Mouse (Mus musculus): ENCODE data around the gene Rapgef5.

DNA sequence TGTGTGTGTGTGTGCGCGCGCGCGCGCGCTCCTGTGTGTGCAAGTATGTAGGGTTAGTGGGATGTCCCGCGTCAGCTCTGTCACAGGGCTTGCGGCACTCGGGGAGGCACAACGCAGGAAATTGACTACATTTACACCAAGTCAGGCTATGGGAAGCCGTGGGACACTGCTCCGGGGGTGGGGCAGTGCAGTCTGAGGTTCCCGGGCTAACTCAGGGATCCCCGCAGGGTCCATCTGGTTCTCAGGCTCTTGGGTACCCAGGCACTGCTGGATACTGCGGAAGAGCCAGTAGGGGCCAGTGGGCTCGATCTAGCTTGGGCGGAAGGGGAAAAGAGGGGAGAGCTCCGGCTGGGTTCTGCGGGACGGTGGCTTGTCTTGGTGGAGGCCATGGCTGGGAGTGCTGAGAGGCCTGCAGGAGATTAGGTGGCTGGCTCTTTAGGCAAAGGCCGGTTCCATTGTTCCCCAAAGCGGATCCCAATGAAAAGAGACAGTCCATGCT lies 272.3 kb downstream of the Rapgef5 start:
- TF ChIP-seq HCFC1 (IDR thresholded peaks at IDR 0.05; ENCODE audit: borderline replicate concordance, insufficient read depth, low read length) (no peak), ZNF384 (IDR thresholded peaks at IDR 0.05; ENCODE audit: low read depth, low read length) (no peak), MAFK (IDR thresholded peaks at IDR 0.05; ENCODE audit: insufficient read depth, low read depth, low read length) (no peak), CHD2 (IDR thresholded peaks at IDR 0.05; ENCODE audit: low read depth, low read length) (no peak), ZC3H11A (IDR thresholded peaks at IDR 0.05; ENCODE audit: borderline replicate concordance, low read depth, low read length) (no peak)
